Mouse (Mus musculus) kidney, adult 2 months (tissue): Measurements from ENCODE around the gene Cacna1d.

Experiments used
- CTCF ChIP-seq: fragments of 200-500 bp; conservative IDR thresholded peaks from 2 replicates; pipeline ENCODE4 v1.5.1; 2011; ENCODE audit warnings: low read depth, mild to moderate bottlenecking, control low read depth, low read length, moderate library complexity, mixed read lengths; ENCODE audit not compliant: insufficient read depth, insufficient read length
- POLR2A ChIP-seq: fragments of 200-500 bp; IDR thresholded peaks from one replicate; pipeline ENCODE4 v1.6.1; 2011; ENCODE audit warnings: low read depth, low read length, control low read depth

DNA sequence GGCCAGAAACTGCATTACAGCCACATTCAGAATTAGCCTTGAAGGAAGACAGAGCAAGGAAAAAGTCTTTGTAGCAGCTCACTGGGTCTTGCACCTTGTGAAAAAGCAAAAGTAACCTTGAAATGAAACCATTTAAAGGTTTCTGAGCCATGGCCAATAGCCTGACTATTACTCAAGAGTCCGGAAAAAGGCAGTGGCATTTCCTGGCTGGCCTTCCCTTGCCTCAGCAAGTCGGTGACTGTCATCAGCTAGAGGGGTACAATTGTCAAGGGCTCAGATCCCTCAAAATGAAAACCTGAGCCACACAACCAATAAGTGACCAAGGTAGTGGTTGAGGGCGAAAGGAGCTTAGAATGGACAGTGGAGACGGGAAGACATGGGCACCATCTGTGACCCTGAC is 66.6 kb downstream of the Cacna1d start:
- TF ChIP-seq POLR2A: no peak
- TF ChIP-seq CTCF: no peak
